Mouse (Mus musculus): Measurements from ENCODE around the gene Cpm. TPM values are rescaled to one million over a fixed set of nuclear protein-coding genes. Genes with fewer than 3 reads are reported as not detected.
"Not testable (repeated sequence)": the region's sequence is repeated elsewhere in the genome, so short reads cannot be mapped to it uniquely, and the experiment has no call there.

Gene Cpm
- polyA plus RNA-seq, 1 experiment from 2014 or later = 55.7 TPM

DNA sequence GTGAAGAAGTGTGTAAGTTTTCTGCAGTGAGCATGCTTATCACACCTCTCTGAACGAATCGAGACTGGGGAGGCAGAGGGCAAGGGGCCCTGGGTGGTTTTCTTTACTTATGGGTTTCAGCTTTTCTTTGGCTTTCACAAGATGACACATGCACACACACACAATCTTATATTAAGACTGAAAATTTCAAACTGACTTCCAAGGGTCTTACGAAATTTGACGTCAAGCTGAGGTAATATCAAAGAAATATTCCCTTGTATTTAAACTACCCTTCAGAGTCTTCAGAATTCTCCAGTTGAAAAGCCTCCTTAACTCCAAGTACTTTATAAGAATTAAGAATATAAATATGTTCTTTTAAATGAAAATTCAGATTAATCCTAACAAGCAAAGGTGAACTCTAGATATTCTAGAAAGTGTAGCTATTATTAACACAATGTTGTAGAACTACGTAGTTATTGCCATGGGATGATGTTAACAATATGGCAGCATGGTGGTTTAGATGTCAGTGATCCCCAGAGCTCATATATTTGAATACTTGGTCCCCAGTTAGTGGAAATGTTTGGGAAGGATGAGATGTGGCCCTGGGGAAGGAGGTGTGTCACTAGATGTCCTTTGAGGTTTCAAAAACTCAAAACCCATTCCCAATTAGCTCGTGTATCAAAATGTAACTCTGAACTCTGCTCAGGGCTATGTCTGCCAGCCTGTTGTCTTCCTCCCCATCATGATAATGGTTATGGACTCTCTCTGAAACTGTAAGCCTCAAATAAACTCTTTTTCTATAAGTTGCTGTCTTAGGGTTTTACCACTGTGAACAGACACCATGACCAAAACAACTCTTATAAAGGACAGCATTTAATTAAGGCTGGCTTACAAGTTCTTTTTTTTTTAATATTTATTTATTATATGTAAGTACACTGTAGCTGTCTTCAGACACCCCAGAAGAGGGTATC, 44.5 kb upstream of the Cpm start:
- no peak overlapping the region for H3K9ac ChIP-seq (ENCODE audit: low read depth, low read length)
- H3K36me3 ChIP-seq (ENCODE audit: control insufficient read depth, insufficient read depth, low read length) = no peaks in the 10 kb centered on the region
- DNase-seq (ENCODE audit: low spot score) = no peak
- no peak for ATAC-seq (replicated peaks; ENCODE audit: low FRiP score)
- no peak overlapping the region for H3K4me2 ChIP-seq
- H3K4me3 ChIP-seq (ENCODE audit: low read depth, low read length) = no peak overlapping the region
- no peaks in the 10 kb centered on the region for H3K27me3 ChIP-seq (replicated peaks; ENCODE audit: control insufficient read depth, insufficient read depth, low read length)
- no peak overlapping the region for H3K27ac ChIP-seq (ENCODE audit: low read depth, low read length)
- H3K9me3 ChIP-seq (ENCODE audit: control insufficient read depth, low read length) = no peaks in the 10 kb centered on the region
- WGBS = 79% methylated on average over 6 of the region's 6 CpGs
- H3K4me1 ChIP-seq (replicated peaks; ENCODE audit: control insufficient read depth, insufficient read depth, low read length) = no peaks in the 10 kb centered on the region

DNA sequence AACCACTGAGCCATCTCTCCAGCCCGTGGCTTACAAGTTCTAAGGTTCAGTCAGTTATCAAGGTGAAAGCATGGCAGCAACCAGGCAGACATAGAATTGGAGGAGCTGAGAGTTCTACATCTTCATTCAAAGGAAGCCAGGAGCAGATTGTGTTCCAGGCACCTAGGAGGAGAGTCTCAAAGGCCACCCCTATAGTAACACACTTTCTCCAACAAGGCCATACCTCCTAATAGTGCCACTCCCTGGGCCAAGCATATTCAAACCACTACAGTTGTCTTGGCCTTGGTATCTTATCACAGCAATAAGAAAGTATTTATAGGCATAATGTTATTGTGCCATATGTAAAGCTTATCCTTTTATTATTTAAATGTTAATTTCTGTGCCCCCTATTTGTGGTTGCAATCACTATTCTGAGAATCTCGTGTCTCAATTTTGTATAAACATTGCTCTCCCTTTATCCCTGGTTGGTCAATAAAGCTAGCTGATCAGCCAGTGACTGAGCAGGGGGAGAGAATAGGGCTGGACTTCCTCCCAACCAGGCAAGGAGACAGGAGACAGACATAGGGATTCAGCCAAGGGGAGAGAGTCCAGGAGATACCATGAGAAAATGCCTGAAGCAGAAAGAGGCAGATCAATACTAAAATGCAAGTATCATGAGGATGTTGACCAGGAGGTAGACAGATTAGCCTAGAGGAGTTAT, 43.5 kb upstream of the Cpm start:
- Histone ChIP-seq H3K27ac (ENCODE audit: low read depth, low read length) (no peak overlapping the region), H3K9me3 (ENCODE audit: control insufficient read depth, low read length) (no peaks in the 10 kb centered on the region), H3K4me2 (no peak overlapping the region), H3K9ac (ENCODE audit: low read depth, low read length) (no peak overlapping the region), H3K36me3 (ENCODE audit: control insufficient read depth, insufficient read depth, low read length) (no peaks in the 10 kb centered on the region), H3K4me1 (replicated peaks; ENCODE audit: control insufficient read depth, insufficient read depth, low read length) (no peaks in the 10 kb centered on the region), H3K27me3 (replicated peaks; ENCODE audit: control insufficient read depth, insufficient read depth, low read length) (no peaks in the 10 kb centered on the region), H3K4me3 (ENCODE audit: low read depth, low read length) (no peak overlapping the region)
- DNase-seq (ENCODE audit: low spot score) (no peak), ATAC-seq (replicated peaks; ENCODE audit: low FRiP score) (no peak)
- WGBS = 64% methylated on average over 2 of the region's 2 CpGs

DNA sequence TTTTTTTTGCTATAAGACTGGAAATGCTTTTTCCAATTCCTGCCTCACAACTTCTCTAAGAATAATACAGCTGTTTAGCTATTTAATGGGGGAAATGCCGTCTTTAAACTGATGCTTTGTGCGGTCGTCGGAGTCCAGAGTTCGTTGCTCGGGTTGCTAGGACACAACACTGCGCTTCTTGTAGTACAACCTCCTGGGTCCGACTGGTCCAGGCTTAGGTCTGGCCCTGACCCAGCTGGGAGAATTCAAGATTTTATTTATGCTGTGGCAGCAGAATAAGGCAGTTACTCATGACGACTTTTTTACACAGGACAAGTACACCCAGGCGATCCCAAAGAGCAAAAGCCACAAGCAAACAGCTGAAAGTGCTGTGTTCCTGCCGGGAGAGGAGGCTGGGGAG, 42.4 kb upstream of the Cpm start:
- Histone ChIP-seq H3K4me2 (no peak overlapping the region), H3K9me3 (ENCODE audit: control insufficient read depth, low read length) (no peaks in the 10 kb centered on the region), H3K4me1 (replicated peaks; ENCODE audit: control insufficient read depth, insufficient read depth, low read length) (no peaks in the 10 kb centered on the region), H3K27me3 (replicated peaks; ENCODE audit: control insufficient read depth, insufficient read depth, low read length) (no peaks in the 10 kb centered on the region), H3K36me3 (ENCODE audit: control insufficient read depth, insufficient read depth, low read length) (no peaks in the 10 kb centered on the region), H3K27ac (ENCODE audit: low read depth, low read length) (no peak overlapping the region), H3K9ac (ENCODE audit: low read depth, low read length) (no peak overlapping the region), H3K4me3 (ENCODE audit: low read depth, low read length) (no peak overlapping the region)
- 75% methylated on average over 11 of the region's 11 CpGs for WGBS
- DNase-seq (ENCODE audit: low spot score) (no peak), ATAC-seq (replicated peaks; ENCODE audit: low FRiP score) (no peak)

DNA sequence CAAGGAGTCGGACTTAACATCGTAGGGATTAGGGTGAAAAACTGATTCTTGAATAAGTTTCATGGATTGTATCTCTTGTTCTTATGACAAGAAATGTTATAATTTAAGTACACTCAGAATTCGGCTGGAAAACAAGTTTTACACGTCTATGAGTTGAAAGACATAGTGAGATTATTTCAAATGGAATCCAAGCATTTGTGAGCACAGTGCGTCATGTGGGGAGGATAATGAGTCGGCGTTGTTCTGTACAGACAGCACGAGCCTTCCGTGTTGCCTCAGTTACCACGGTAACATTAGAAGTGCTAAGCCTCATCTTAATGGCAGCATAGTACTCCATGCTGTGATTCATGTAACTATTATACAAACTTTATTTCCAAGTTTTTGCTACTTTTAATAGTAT, 42.0 kb upstream of the Cpm start:
- no peak overlapping the region for H3K9ac ChIP-seq (ENCODE audit: low read depth, low read length)
- 87% methylated on average over 10 of the region's 10 CpGs for WGBS
- H3K4me2 ChIP-seq = no peak overlapping the region
- no peak overlapping the region for H3K27ac ChIP-seq (ENCODE audit: low read depth, low read length)
- no peak overlapping the region for H3K4me3 ChIP-seq (ENCODE audit: low read depth, low read length)
- no peaks in the 10 kb centered on the region for H3K4me1 ChIP-seq (replicated peaks; ENCODE audit: control insufficient read depth, insufficient read depth, low read length)
- H3K36me3 ChIP-seq (ENCODE audit: control insufficient read depth, insufficient read depth, low read length) = no peaks in the 10 kb centered on the region
- ATAC-seq (replicated peaks; ENCODE audit: low FRiP score) = no peak
- H3K27me3 ChIP-seq (replicated peaks; ENCODE audit: control insufficient read depth, insufficient read depth, low read length) = no peaks in the 10 kb centered on the region
- no peaks in the 10 kb centered on the region for H3K9me3 ChIP-seq (ENCODE audit: control insufficient read depth, low read length)
- no peak for DNase-seq (ENCODE audit: low spot score)

DNA sequence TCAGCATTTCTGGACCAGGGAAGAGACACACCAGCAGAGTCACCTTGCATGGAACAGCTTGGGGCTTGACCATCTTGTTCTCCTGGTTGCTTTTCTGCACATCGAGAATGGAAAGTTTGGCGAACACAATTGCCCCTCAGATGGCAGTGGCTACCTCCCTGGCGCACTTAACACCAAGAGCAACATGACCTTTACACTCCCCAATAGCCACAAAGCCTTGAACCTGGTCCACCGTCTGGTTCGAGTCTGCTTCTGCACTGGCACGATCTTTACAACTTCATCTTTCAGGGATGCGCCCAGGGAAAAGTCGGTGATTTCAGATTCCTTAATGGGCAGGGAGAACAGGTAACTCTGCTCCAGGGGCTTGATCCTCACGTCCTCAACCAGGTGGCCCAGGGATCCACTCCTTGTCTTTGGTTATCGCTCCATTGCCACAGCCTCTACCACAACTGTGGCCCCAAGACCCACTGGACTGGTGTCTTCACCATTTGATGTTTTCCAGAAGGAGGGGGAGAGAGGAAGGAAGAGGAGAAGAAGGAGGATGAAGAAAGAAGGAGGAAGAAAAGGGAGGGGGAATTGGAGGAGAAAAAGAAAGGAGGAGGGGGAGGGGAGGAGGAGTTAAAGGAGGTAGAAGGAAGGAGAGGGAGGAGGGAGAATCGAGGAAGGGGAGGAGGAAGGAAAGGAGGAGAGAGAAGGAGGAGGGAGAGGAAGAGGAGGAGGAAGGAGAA, 40.7 kb upstream of the Cpm start:
- not testable (repeated sequence) for H3K9me3 ChIP-seq (ENCODE audit: control insufficient read depth, low read length); H3K4me2 ChIP-seq; H3K9ac ChIP-seq (ENCODE audit: low read depth, low read length); H3K27me3 ChIP-seq (replicated peaks; ENCODE audit: control insufficient read depth, insufficient read depth, low read length); H3K36me3 ChIP-seq (ENCODE audit: control insufficient read depth, insufficient read depth, low read length); H3K4me3 ChIP-seq (ENCODE audit: low read depth, low read length); DNase-seq (ENCODE audit: low spot score); H3K4me1 ChIP-seq (replicated peaks; ENCODE audit: control insufficient read depth, insufficient read depth, low read length); ATAC-seq (replicated peaks; ENCODE audit: low FRiP score); H3K27ac ChIP-seq (ENCODE audit: low read depth, low read length)
- 83% methylated on average over 11 of the region's 11 CpGs for WGBS

DNA sequence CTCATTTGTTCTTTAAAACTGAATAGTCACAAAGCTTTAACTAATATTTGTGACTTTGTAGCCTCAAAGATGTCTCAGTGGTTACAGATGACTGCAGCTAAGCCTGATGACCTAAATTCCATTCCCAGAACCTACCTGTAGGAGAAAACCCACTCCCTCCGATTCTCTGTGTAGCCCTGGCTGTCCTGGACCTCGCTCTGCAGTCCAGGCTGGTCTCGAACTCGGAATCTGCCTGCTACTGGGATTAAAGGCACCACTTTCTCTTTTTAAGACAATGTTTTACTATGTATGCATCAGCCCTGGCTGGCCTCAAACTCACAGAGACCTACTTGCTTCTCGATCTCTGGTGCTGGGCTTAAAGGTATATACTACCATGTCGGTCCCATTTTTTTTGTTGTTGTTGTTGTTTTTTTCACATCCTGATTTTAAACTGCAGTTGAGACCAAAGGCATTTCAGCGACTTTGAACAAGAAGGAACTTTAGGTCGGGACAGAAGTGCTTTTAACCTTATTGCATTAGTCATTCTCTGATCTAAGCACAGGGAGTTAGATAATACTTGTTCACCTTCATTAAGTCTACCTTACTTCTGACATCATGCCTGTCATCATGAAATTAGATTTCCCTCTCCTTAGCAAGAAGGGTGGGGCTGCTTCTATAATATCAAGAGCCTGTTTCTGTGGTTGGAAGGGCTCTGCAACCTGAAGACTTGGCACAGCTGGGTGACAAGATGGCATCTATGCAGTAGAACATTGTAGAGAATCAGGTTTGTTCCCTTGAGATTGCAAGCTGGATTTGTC, 40.0 kb upstream of the Cpm start:
- no peaks in the 10 kb centered on the region for H3K9me3 ChIP-seq (ENCODE audit: control insufficient read depth, low read length)
- ATAC-seq (replicated peaks; ENCODE audit: low FRiP score) (no peak), DNase-seq (ENCODE audit: low spot score) (no peak)
- no peaks in the 10 kb centered on the region for H3K36me3 ChIP-seq (ENCODE audit: control insufficient read depth, insufficient read depth, low read length)
- H3K4me1 ChIP-seq (replicated peaks; ENCODE audit: control insufficient read depth, insufficient read depth, low read length) = no peaks in the 10 kb centered on the region
- WGBS = 80% methylated on average over 8 of the region's 8 CpGs
- no peak overlapping the region for H3K27ac ChIP-seq (ENCODE audit: low read depth, low read length)
- H3K4me2 ChIP-seq = no peak overlapping the region
- H3K27me3 ChIP-seq (replicated peaks; ENCODE audit: control insufficient read depth, insufficient read depth, low read length) = no peaks in the 10 kb centered on the region
- H3K4me3 ChIP-seq (ENCODE audit: low read depth, low read length) = no peak overlapping the region
- H3K9ac ChIP-seq (ENCODE audit: low read depth, low read length) = no peak overlapping the region

DNA sequence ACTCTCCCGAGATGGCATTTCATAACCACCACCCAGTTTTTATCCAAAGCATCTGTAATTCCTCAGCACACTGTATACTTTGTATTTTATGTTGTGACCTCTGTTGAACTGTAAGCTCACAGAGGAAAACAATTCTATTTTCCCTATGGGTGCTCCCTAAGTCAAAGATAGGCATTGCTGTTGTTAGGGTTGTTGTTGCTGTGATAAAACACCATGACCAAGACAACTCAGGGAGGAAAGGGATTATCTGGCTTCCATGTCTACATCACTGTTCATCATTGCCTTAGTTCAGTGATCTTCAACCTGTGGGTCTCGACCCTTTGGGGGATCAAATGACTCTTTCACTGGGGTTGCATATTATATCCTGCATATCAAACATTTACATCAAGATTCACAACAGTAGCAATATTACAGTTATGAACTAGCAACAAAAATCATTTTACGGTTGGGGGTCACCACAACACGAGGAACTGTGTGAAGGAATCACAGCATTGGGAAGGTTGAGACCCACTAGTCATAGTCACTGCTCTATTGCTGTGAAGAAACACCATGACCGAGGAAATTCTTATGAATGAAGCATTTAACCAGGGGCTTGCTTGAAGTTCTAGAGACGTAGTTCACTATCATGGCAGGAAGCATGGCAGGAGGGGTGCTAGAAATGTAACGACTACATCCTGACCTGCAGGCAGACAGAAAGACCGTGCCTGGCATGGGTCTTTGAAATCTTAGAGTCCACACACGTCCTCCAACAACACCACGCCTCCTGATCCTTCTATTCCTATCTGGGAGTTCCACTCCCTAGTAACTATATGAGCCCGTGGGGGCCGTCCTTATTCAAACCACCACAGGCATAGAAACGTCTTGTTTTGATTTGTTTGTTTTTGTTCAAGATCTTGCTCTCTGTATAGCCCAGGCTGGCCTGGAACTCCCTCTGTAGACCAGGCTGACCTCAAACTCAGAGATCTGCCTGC, 38.7 kb upstream of the Cpm start:
- Histone ChIP-seq H3K9me3 (ENCODE audit: control insufficient read depth, low read length) (no peaks in the 10 kb centered on the region), H3K27me3 (replicated peaks; ENCODE audit: control insufficient read depth, insufficient read depth, low read length) (no peaks in the 10 kb centered on the region), H3K36me3 (ENCODE audit: control insufficient read depth, insufficient read depth, low read length) (no peaks in the 10 kb centered on the region), H3K4me1 (replicated peaks; ENCODE audit: control insufficient read depth, insufficient read depth, low read length) (no peaks in the 10 kb centered on the region), H3K4me2 (no peak overlapping the region), H3K9ac (ENCODE audit: low read depth, low read length) (no peak overlapping the region), H3K4me3 (ENCODE audit: low read depth, low read length) (no peak overlapping the region), H3K27ac (ENCODE audit: low read depth, low read length) (no peak overlapping the region)
- no peak for DNase-seq (ENCODE audit: low spot score)
- no peak for ATAC-seq (replicated peaks; ENCODE audit: low FRiP score)
- WGBS = 78% methylated on average over 13 of the region's 13 CpGs
